Mouse (Mus musculus) mouse embryonic stem cell (cell line): Measurements from ENCODE around the gene Zfp708.

ENCODE experiments used
- in situ Hi-C, 2 experiments: fragments of 300-500 bp; cut with MboI; formaldehyde crosslinking; loops; 1 replicate in 1 of 2; 3 replicates in 1 of 2; pipeline ENCODE4 v1.14.3; 2019 to 2020; ENCODE audit warnings: low sequenced_read_pairs in 2 of 2, low pct_unique_long_range_greater_than_20kb in 1 of 2, mixed read lengths in 1 of 2; ENCODE audit not compliant: unreplicated experiment in 1 of 2

Zfp708 gene

GRCm38 (mm10) chr13:67060161-67060785, 37.5 kb downstream of the Zfp708 start:
- in situ Hi-C loops: no loop called here
